Mouse (Mus musculus): ENCODE data around the gene Spag7.
A peak's percentile ranks its signal among the peaks of the same experiment; 100 is the strongest.

Gene Spag7

DNA sequence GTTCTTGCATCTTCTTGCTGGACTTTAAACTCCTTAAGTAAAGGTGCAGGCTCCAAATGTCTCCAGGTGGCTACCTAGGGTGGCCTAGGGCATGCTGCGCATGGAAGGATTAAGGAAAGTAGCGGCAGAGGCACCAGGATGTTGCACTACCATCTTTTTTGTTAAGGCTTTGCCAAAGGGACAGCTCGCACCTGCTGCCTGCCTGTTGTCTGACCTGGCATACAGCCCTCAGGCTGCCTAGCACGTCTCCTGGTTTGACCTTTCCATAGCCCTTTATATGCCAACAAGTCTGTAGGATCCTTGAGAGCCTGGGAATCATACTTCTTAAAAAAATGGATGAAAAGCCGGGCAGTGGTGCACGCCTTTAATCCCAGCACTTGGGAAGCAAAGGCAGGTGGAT, 26.2 kb downstream of the Spag7 start:
- DNase-seq (ENCODE audit: low read depth, low spot score) = no peak

DNA sequence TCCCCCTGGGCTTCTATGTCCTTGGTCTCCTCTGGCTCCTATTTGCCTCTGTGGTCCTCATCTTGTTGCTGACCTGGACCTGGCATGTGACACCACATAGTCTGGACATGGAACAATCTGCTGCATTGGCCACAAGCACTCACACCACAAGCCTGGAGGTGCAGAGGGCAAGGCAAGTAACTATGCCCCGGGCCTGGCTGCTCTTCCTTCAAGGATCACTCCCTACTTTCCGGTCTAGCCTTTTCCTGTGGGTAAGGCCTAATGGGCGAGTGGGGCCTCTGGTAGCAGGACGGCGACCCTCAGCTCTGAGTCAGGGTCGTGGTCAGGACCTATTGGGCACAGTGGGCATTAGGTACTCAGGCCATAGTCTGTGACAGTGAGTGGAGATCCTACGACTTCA, 28.0 kb downstream of the Spag7 start:
- DNase-seq (ENCODE audit: low read depth, low spot score) = no peak

DNA sequence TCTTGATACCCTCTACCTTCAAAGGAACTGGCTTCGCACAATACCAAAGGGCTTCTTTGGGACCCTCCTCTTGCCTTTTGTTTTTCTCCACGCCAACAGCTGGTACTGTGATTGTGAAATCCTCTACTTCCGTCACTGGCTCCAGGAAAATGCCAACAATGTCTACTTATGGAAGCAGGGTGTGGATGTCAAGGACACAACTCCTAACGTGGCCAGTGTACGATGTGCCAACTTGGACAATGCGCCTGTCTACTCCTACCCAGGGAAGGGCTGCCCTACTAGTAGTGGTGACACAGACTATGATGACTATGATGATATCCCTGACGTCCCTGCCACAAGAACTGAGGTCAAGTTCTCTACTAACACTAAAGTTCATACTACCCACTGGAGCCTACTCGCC, 29.2 kb downstream of the Spag7 start:
- DNase-seq (ENCODE audit: low read depth, low spot score) = no peak

DNA sequence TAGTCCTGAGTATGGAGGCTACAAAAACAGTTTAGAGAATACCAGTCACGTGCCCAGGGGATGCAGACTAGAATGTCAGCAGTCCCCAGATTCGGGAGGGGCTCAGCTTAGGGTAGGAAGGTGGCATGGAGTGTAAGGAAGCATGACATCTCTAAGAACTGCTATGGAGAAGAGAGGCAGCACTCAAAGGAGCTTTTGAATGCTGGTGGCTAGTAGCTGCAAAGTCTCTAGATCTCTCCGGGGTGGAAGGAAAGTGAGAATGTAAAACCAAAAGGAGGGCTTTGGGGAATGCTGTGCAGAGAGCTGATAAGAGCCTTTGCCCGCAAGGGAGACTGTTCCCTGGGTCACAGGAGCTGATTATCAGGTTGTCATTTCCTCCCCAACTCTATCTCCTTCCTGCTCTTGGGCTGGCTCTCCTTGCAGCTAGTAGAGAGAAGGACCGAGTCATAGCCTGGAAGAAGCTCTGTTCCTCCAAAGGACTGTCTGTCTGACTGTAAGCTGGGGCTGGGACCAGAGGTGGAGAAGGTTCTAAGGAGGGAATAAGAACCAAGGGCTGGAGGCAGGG, 30.4 kb downstream of the Spag7 start, which contains the start of gene Gp1ba:
Gene Gp1ba (plus strand): TSS at position 409 of the 565 bp plus-strand sequence.
- no peak for DNase-seq (ENCODE audit: low read depth, low spot score)

DNA sequence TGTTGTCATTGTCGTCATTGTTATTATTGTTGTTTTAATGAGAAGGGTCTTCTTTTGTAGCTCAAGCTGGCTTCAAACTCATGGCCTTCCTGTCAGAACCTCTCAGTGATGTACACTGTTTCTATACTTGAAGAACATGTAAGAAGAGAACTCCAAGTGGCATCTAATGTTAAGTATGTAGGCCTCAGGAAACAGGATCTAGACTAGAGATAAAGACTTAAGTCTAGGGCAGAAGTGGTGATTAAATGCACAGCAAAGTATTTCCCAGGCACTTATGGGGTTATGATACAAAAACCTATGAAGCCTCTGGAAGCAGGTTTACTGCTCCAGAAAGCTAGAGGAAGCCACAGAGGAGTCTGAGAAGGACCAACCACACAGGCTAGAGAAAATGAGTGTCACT, 30.9 kb downstream of the Spag7 start:
- DNase-seq (ENCODE audit: low read depth, low spot score) = no peak

DNA sequence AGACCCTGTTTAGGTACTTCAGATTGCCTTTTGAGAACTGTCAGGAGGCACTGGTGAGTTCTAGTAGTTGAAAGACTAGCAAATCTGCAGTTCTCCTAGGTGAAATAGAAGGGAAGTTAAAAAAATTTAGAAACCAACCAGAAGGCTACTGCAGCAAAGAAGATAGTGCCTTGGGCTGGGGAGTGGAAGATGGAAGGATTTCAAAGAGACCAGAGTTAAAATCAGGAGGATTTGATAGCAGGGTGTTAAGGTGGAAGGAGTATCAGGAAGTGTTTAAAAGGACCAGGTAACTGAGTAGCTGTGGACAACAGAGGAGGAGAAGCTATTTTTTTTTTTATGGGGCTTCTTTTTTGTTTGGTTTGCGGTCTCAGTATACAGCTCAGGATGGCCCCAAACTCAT, 31.5 kb downstream of the Spag7 start:
- DNase-seq (ENCODE audit: low read depth, low spot score) = no peak

DNA sequence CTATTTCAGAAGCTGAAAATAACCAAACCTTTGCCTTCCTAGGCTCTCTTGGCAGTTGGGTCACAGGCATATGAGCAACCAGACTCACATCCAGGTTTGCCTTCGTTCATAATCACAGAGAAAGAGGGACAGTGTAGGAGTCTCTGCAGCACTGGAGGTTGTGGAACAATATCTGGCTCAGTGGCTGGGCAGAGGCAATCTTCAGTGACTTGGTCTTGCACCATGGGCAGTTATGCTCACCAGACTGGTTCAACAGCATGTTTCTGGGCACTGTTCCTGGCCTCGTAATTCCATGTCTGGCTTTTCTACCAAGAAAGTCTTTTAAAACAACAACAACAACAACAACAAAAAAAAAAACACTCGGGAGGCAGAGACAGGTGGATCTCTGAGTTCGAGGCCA, 33.6 kb downstream of the Spag7 start:
- no peak for DNase-seq (ENCODE audit: low read depth, low spot score)

DNA sequence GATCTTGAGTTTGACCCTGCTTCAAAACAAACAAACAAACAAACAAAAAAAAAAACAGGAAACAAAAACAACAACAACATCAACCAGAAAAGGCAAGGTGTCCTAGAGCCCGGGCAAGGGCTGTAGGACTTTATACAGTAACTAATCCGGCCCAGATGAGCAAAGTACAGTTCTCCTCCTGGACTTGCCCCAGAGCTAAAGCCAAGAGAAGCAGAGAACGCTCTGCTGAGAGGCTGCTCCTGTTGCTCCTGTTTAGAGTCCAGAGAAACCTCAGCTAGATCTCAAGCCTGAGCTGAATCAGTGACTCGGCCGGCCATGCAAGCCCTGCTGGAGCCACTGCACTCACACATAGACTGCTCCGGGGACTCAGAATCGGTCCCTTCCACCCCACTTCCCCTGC, 39.1 kb downstream of the Spag7 start:
- DNase-seq (ENCODE audit: low read depth, low spot score) = no peak

DNA sequence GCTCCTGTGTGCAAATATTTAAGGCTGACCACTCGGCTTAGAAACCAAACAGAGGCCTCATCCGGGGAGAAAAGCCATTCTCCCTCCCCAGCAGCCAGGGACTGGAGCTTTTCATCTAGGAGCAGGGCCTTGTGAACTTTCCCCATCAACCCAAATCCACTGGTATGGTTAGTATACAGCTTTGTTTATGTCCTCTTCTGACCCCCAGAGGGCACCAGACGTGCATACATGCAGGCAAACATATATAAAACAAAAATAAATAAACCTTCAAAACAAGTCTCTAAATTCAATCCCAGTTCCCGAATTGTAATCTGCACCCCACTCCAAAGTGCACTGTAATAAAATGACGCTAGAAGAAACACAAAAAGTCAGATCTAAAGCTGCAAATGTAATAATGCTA, 39.7 kb downstream of the Spag7 start:
- DNase-seq (ENCODE audit: low read depth, low spot score) = peak; percentile 80

DNA sequence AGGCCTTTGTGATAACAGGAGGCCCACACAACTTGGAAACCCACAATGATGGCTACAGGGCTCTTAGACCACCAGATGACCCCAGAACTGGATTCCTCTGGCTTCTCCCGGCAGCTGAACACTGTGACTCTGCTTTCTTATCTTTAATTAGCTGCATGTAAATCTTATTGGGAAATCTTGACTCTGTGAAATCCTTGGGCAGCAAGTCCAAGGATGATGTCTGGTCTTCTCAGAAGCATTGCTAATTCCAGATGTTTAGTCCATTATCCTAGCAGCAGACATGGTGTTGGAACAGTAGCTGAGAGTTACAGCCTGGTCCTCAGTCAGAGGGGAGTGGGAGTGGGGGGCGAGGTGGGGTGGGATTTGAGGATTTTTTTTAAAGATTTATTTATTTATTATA, 40.8 kb downstream of the Spag7 start:
- no peak for DNase-seq (ENCODE audit: low read depth, low spot score)

DNA sequence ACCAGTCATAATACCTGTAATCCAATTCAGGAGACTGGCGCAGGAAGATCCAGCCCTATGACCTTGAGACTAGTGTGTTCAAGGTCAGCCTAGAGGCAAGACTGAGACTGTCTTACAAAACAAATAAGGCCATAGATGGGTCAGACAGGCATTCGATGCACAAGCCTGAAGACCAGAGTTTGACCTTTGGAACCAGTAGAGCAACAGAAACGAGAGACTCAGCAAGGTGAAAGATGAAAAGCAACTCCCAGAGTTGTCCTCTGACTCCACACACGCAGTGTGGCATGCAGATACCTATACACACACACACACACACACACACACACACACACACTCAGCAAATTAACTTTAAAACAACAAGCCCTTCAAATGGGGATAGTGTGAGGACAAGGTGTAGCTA, 42.3 kb downstream of the Spag7 start:
- no peak for DNase-seq (ENCODE audit: low read depth, low spot score)

DNA sequence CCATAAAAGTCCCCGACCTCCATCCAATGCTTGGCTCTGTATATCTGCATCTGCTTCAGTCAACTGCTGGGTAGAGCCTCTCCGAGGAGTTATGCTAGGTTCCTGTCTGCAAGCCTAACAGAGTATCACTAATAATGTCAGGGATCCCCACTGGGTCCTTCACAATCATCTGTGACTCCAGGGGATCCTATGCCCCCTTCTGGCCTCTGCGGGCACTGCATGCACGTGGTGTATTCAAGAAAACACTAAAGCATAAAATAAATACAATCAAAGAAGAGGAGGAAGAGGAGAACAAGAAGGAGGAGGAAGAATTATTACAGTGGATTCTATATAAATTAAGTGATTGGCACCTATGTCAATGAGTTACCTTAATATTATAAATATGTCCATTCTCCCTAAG, 43.7 kb downstream of the Spag7 start:
- peak; percentile 73 for DNase-seq (ENCODE audit: low read depth, low spot score)

DNA sequence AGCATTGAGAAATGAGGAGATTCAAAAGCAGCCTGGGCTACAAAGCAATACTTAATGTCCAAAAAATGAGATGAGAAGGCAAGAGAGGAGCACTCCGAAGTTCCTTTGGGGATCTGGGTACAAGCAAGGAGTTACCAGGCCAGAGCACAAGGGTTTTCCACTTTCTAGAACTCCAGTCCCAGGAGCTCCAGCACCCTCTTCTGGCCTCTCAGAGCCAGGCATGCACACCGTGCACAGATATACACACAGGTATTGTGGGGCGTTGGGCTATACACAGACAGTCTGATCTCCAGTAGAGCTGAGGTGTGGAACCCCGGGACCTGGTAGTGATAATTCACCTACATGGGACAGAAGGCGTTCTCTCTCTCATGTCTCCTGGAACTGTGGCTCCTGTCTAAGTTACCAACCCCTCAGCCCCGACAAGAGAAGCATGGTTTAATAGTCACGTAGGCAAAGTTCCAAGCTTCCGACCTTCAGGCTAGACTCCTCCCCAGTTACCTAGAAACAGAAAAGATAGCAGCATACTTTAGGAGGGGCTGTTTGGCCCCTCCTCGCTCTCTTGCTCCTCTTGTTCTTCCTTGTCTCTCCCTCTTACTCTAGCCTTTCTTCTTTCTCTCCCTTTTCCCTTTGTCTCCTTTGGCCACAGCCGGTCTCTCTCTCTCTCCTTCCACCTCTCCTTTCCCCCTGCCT, 46.0 kb downstream of the Spag7 start:
- DNase-seq (ENCODE audit: low read depth, low spot score) = peak; percentile 42

DNA sequence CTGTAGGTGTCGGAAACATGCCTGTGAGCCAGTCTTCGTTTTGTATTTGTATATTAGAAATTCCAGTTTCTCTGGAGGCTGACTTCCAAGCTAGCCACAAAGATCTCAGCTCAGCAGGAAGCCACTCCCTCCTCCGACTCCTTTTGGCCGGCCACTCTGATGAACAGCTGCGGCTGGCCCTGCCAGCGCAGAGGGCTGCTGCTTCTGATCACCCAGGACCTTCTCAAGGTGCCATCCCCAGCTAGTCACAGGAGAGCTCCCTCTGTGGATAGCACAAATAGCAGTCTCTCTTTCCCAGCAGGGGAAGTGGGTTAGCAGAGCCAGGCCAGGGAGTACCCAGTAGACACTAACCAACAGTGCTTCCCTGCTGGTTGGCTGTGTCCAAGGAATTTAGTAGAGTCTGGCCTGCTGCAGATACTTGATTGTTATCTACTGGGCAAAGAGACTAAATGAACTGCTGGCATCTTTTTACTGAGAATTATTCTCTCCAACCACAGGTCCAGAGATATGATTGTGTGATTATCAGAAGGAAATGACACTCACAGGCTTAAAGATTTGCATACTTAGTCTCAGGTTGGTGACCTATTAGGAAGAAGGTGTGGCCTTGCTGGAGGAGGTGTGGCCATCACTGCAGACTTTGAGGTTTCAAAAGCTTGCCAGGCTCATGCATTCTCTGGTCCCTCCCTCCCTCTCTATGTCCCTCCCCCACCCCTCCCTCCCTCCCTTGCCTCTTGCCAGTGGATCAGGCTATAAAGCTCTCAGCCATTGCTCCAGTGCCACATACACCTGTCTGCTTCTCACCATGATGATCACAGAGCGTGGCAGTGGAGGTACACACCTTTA, 47.0 kb downstream of the Spag7 start:
- peak; percentile 19 for DNase-seq (ENCODE audit: low read depth, low spot score)

DNA sequence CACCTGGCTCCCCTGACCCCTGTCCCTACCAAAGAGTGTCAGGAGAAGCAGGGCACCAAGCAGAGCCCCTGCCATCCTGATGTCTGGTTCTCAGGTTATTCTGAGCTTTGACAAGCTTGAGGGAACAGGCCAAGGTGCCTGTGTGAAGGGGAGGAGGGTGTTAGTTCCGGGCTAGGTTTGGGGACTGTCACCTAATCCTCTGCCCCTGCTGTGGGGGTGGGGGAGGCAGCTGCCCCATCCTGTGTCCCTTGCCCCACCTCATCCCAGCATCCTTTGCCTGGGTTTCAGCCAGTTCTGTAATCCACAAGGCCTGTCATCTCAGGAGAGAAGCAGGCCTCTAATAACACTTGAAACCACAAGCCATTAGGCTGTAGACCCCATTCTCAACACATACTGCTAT, 50.1 kb downstream of the Spag7 start, which contains the start of gene Chrne:
Gene Chrne (minus strand): TSS at position 116 of the 400 bp plus-strand sequence.
- no peak for DNase-seq (ENCODE audit: low read depth, low spot score)

DNA sequence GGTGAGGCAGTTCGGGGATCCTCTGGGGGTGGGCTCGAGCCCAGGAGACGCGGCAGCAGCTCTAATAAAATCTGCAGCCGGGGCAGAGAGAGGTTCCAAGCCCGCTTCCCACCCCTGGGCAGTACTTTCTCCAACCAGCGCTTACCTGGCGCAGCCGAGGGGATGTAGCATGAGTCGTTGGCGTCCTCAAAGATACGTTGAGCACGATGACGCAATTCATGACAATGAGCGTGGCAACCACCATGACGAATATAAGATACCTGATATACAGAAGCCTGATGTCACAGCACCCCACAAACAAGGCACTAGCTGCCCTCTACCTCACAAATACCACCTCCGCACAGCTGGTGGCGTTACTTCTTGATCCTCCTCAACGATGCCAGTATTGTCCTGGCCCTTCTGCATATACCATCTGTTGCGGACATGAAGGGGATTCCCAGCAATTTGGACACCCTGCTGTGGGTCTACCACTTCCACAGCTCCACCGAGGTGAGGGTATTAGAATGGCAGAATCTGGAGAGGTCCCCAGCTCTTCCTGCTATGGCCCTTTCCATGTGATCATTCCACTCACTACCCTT, 53.6 kb downstream of the Spag7 start, which contains the start of gene 4930544D05Rik:
Gene 4930544D05Rik (plus strand): TSS at position 333 of the 578 bp plus-strand sequence.
- no peak for DNase-seq (ENCODE audit: low read depth, low spot score)

DNA sequence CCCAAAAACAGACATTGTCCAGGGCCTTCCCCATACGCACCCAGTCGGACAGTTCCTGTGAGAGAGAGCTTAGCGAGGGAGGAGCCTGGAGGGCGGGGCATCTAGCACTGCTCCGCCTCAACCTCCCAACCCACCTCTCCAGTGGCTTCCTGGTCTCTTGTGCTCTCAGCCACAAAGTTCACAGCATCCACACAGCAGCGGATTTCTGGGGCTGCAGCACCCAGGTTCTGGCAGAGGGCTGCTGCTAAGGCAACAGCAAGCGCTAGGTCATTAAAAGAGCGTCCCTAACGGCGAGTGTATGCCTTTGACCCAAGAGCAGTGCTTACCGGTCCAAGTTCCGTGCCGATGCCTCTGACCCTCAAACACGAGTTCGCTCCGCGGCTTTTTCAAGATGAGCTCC, 54.1 kb downstream of the Spag7 start:
- no peak for DNase-seq (ENCODE audit: low read depth, low spot score)

Data from 3T3-L1 (cell line).